ENCODE assay signal across 9 mouse cellular contexts in the genomic region with DNA sequence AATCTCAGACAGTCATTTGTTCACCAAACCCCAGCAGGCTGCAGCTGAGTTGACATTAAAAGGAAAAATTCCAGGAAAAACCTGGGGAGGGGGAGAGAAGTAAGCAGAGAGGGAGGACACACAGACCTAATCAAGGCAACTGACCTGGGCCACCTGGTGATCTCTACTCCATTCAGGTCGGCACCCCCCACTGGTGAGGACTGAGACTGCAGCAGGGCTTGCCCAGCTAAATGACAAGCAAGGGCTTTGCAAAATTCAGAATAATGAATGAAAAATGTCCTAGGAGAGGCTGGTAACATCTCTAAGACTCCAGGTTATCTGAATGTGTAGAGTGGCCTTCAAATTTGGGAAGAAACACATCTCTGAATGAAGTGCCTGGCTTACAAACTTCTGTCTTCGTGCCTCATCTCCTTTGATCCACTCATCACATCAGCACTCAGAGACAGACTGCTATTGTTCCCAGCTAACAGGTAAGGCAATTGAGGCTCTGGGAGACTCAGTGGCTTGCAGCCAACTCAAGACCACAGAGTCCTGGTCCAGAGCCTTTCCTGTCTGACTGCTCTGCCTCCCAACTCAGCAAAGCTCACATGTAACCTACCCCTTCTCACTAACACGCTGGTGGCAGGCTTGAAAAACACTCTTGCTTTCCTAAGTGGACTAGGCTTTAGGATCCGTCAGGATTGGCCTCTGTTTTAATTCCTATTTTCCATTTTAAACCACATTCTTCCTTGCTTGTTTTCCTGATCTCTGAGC.
DNase-seq lines count a peak whose midpoint lies in the region; ATAC-seq and TF ChIP-seq lines count a peak whose summit lies in the region.
"Had no signal": no experiment of that assay in that cellular context is flagged by ENCODE, and none has a peak within 500 bp of the region (broad histone marks: within the 10 kb centered on the region; RNA-seq: fewer than 3 reads in every experiment).

No protein-coding gene starts in this region.

- DNase-seq in cerebellum, postnatal 10 days = peak; percentile 39 to 40
- no peak for DNase-seq in cerebellum, adult 11 months
- DNase-seq in limb, embryonic 11.5 days (ENCODE audit: low spot score) = peak; percentile 43
- DNase-seq in limb, embryonic 10.5 days (ENCODE audit: low spot score) = no peak
- no peak for DNase-seq in left cerebral cortex, adult 18-20 months (ENCODE audit: low spot score in 2 of 2)
- no peak for DNase-seq in urinary bladder, postnatal 25 days (ENCODE audit: low spot score)
- DNase-seq: lung, postnatal 36 days had no signal

- 39% methylated on average over 4 of the region's 4 CpGs for WGBS in limb, embryonic 11.5 days
- 41% methylated on average over 4 of the region's 4 CpGs for WGBS in limb, embryonic 10.5 days
- 52% methylated on average over 4 of the region's 4 CpGs for WGBS in bone marrow, adult 2 months
- WGBS in limb, embryonic 15.5 days = 27% methylated on average over 4 of the region's 4 CpGs

- H3K36me3 ChIP-seq in limb, embryonic 11.5 days (ENCODE audit: control insufficient read depth, insufficient read depth, low read length) = no peaks in the 10 kb centered on the region
- no peaks in the 10 kb centered on the region for H3K36me3 ChIP-seq in limb, embryonic 10.5 days
- no peaks in the 10 kb centered on the region for H3K36me3 ChIP-seq in limb, embryonic 15.5 days

- peak; percentile 30; the same call in 1 of the 2 replicates for TF ChIP-seq CTCF in bone marrow, adult 2 months (IDR thresholded peaks at IDR 0.05; ENCODE audit: control insufficient read depth, insufficient read depth, low read length)

- no peaks in the 10 kb centered on the region for H3K4me1 ChIP-seq in limb, embryonic 11.5 days (ENCODE audit: control insufficient read depth, insufficient read depth, low read length)
- H3K4me1 ChIP-seq in limb, embryonic 10.5 days = no peaks in the 10 kb centered on the region
- H3K4me1 ChIP-seq in bone marrow, adult 2 months (ENCODE audit: control insufficient read depth, insufficient read depth, low read length) = no peaks in the 10 kb centered on the region
- peaks cover 9% of the 10 kb centered on the region for H3K4me1 ChIP-seq in limb, embryonic 15.5 days

- no peak overlapping the region for H3K4me2 ChIP-seq in limb, embryonic 11.5 days (ENCODE audit: low read depth, severe bottlenecking)
- H3K4me2 ChIP-seq in limb, embryonic 15.5 days = no peak overlapping the region

- no peak overlapping the region for H3K4me3 ChIP-seq in limb, embryonic 11.5 days (ENCODE audit: low read depth, low read length)
- H3K4me3 ChIP-seq in limb, embryonic 10.5 days = no peak overlapping the region
- H3K4me3 ChIP-seq in bone marrow, adult 2 months (replicated peaks; ENCODE audit: control insufficient read depth, low read depth, low read length) = no peak overlapping the region
- H3K4me3 ChIP-seq in limb, embryonic 15.5 days = no peak overlapping the region

- no peaks in the 10 kb centered on the region for H3K9me3 ChIP-seq in limb, embryonic 11.5 days (ENCODE audit: control insufficient read depth, low read length)
- no peaks in the 10 kb centered on the region for H3K9me3 ChIP-seq in limb, embryonic 10.5 days (replicated peaks)
- H3K9me3 ChIP-seq in limb, embryonic 15.5 days = no peaks in the 10 kb centered on the region

- no peak overlapping the region for H3K9ac ChIP-seq in limb, embryonic 11.5 days (ENCODE audit: low read length)
- no peak overlapping the region for H3K9ac ChIP-seq in limb, embryonic 15.5 days

- no peak for ATAC-seq in limb, embryonic 11.5 days (ENCODE audit: insufficient number of reproducible peaks, low FRiP score, low TSS enrichment, low read depth)
- no peak for ATAC-seq in limb, embryonic 15.5 days (ENCODE audit: insufficient number of reproducible peaks, low FRiP score, low TSS enrichment, low read depth)

- TF ChIP-seq POLR2A in bone marrow, adult 2 months (IDR thresholded peaks at IDR 0.05; ENCODE audit: borderline replicate concordance, control insufficient read depth, low read depth, low read length) = no peak

- H3K27me3 ChIP-seq in limb, embryonic 11.5 days (ENCODE audit: control insufficient read depth, insufficient read depth, low read length) = no peaks in the 10 kb centered on the region
- H3K27me3 ChIP-seq in limb, embryonic 10.5 days (ENCODE audit: low read depth, poor library complexity, severe bottlenecking) = no peaks in the 10 kb centered on the region
- H3K27me3 ChIP-seq in limb, embryonic 15.5 days = no peaks in the 10 kb centered on the region

- no peak overlapping the region for H3K27ac ChIP-seq in limb, embryonic 11.5 days (replicated peaks; ENCODE audit: low read depth, low read length)
- H3K27ac ChIP-seq in limb, embryonic 10.5 days = no peak overlapping the region
- H3K27ac ChIP-seq in bone marrow, adult 2 months (ENCODE audit: control insufficient read depth, insufficient read depth, low read depth, low read length, poor library complexity) = no peak overlapping the region
- H3K27ac ChIP-seq in limb, embryonic 15.5 days = peak overlapping the region; percentile 60

Comparison
In these comparisons a context has a peak if more than half of its experiments do, and no peak if none do; other contexts are left out.
1. DNase-seq: peak in cerebellum, postnatal 10 days (2 of 2) and limb, embryonic 11.5 days (single experiment); none in cerebellum, adult 11 months (single experiment), limb, embryonic 10.5 days (single experiment), left cerebral cortex, adult 18-20 months (0 of 2) and urinary bladder, postnatal 25 days (single experiment).